ENCODE assay signal across 27 mouse cellular contexts in genomic region chr13:48795711-48796110, GRCm38 (mm10).
"Had no signal": no experiment of that assay in that cellular context is flagged by ENCODE, and none has a peak within 500 bp of the region (broad histone marks: within the 10 kb centered on the region; RNA-seq: fewer than 3 reads in every experiment).

No protein-coding gene starts in this region.

- ATAC-seq: forebrain, embryonic 13.5 days; forebrain, embryonic 14.5 days; forebrain, embryonic 15.5 days; forebrain, embryonic 16.5 days; forebrain, postnatal 0 days had no signal

- H3K4me2 ChIP-seq: embryonic facial prominence, embryonic 12.5 days; embryonic facial prominence, embryonic 13.5 days; embryonic facial prominence, embryonic 15.5 days; forebrain, embryonic 12.5 days; forebrain, embryonic 13.5 days; forebrain, embryonic 15.5 days had no signal

- H3K9ac ChIP-seq: embryonic facial prominence, embryonic 12.5 days; embryonic facial prominence, embryonic 13.5 days; embryonic facial prominence, embryonic 15.5 days; forebrain, embryonic 12.5 days; forebrain, embryonic 13.5 days; forebrain, embryonic 15.5 days; forebrain, postnatal 0 days had no signal

- H3K27me3 ChIP-seq: embryonic facial prominence, embryonic 15.5 days; forebrain, embryonic 12.5 days; forebrain, embryonic 13.5 days; forebrain, embryonic 15.5 days had no signal

- H3K36me3 ChIP-seq: embryonic facial prominence, embryonic 10.5 days; embryonic facial prominence, embryonic 12.5 days; embryonic facial prominence, embryonic 13.5 days; embryonic facial prominence, embryonic 15.5 days; forebrain, embryonic 10.5 days; forebrain, embryonic 12.5 days; forebrain, embryonic 15.5 days had no signal

- H3K4me3 ChIP-seq: embryonic facial prominence, embryonic 10.5 days; embryonic facial prominence, embryonic 12.5 days; embryonic facial prominence, embryonic 13.5 days; embryonic facial prominence, embryonic 15.5 days; erythroblast, embryonic 14.5 days; forebrain, embryonic 10.5 days; forebrain, embryonic 12.5 days; forebrain, embryonic 13.5 days; forebrain, embryonic 15.5 days; gastrocnemius, adult 2 months; heart, adult 2 months had no signal

- H3K9me3 ChIP-seq: embryonic facial prominence, embryonic 10.5 days; embryonic facial prominence, embryonic 12.5 days; embryonic facial prominence, embryonic 13.5 days; embryonic facial prominence, embryonic 15.5 days; forebrain, embryonic 10.5 days; forebrain, embryonic 12.5 days; forebrain, embryonic 13.5 days; forebrain, embryonic 15.5 days had no signal

- H3K27ac ChIP-seq: embryonic facial prominence, embryonic 10.5 days; embryonic facial prominence, embryonic 12.5 days; embryonic facial prominence, embryonic 13.5 days; embryonic facial prominence, embryonic 15.5 days; forebrain, embryonic 10.5 days; forebrain, embryonic 12.5 days; forebrain, embryonic 13.5 days; forebrain, embryonic 15.5 days; gastrocnemius, adult 2 months; heart, adult 2 months had no signal

- H3K4me1 ChIP-seq: embryonic facial prominence, embryonic 15.5 days; forebrain, embryonic 15.5 days had no signal

- DNase-seq: cerebellum, adult 2 months; cerebellum, adult 8-10 months; cerebellum, adult 9-10 months; cerebellum, postnatal 10 days; cerebellum, postnatal 14 days; cerebellum, postnatal 25 days; cerebellum, postnatal 36 days; embryo, embryonic 11 days; forebrain, postnatal 0 days; gastrocnemius, adult 2 months; gastrocnemius, postnatal 10 days; gastrocnemius, postnatal 14 days; gastrocnemius, postnatal 25 days; gastrocnemius, postnatal 36 days; heart, adult 18-20 months; heart, adult 2 months had no signal
